Mouse (Mus musculus) stomach, postnatal 0 days (tissue): ENCODE results near the gene Rnf41.

Experiments
- CTCF ChIP-seq: IDR thresholded peaks from 2 replicates; pipeline ENCODE4 v1.5.1; 2016; ENCODE audit warnings: antibody characterized with exemption, low read depth, mild to moderate bottlenecking, moderate library complexity
- EP300 ChIP-seq: optimal IDR thresholded peaks from 2 replicates; pipeline ENCODE3; 2016; ENCODE audit warnings: antibody characterized with exemption

DNA sequence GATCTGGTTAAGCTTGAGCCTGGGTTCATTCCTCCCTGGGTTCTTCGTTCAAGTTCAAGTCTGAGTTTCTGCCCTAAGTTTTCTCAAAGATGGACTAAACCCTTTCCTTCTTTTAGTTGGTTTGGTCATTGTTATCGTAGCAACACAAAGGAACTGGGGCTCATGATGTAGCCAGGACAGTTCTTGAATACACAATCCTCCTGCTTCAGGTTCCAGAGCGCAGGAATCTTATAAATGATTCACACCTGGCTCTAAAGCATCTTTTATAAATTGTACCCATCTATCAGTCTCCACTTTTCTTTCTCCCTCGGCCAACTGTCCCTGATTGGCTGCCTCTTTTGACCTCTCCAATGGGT lies 35.4 kb upstream of the Rnf41 start:
- TF ChIP-seq CTCF = no peak
- TF ChIP-seq EP300 = no peak
